Mouse (Mus musculus) spleen, adult 12 weeks (tissue): Measurements from ENCODE around the gene Cadps.
"Not testable (repeated sequence)": the region's sequence is repeated elsewhere in the genome, so short reads cannot be mapped to it uniquely, and the experiment has no call there.

Source experiments
- DNase-seq: peaks from one replicate; pipeline ENCODE4 v3.0.0; 2022; ENCODE audit warnings: low spot score

Cadps gene

GRCm38 (mm10) chr14:12591829-12592228 is 231.1 kb downstream of the Cadps start:
- DNase-seq, result no peak

DNA sequence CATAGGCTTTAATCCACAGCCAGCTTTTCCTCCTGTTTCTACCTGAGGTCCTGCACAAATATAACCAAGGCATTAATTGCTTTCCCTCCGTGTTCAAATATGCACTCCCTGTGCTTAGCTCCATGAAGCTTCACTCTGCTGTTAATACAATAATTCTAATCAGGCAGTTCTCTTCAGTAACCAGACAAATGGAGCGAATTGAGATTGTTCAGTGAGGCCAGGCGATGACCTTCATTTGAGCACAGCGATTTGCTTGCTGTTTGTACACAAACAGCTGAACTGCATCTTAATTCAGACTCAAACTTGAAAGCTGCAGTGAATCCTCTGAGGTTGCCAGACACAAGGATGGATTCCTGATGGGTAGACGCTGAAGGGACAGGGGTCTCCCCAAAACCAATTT is 239.3 kb downstream of the Cadps start:
- no peak for DNase-seq

GRCm38 (mm10) chr14:12581657-12582056 is 241.2 kb downstream of the Cadps start:
- DNase-seq, result no peak

- no peak for DNase-seq
Measured at GRCm38 (mm10) chr14:12580786-12581185, 242.1 kb downstream of the Cadps start.

- no peak for DNase-seq
Measured at GRCm38 (mm10) chr14:12578156-12578555, 244.7 kb downstream of the Cadps start.

DNA sequence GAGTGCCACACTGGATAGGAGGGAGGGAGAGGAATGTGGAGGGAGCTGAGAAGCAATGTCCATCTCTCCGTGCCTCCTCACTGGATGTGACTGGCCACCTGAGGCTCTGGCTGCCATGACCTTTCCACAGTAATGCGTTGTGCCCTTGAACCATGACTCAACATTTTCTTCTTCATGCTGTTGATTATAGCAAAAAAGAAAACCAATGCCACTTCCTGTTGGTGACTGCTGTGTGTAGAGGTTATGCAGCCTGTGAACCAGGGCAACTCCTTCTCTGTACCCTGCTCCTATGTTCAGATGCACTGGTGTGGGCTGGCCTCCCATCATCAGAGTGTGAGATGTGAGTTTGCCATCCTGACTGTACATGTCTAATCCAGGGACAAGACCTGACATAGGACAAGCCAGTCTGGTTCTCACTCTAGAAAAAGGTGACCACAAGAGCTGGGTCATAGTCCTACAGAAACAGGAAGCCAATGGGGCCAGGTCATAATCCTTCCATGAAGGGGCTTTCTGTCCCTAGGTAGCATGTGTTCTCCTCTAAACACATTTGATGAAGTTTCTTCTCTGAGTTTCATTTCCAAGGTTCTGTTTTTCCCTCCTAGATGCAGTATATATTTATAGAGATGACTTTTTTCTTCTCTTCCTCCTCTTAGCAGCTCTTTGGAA is 245.3 kb downstream of the Cadps start:
- no peak for DNase-seq

GRCm38 (mm10) chr14:12575105-12575504 is 247.8 kb downstream of the Cadps start:
- no peak for DNase-seq

GRCm38 (mm10) chr14:12574336-12574735 is 248.5 kb downstream of the Cadps start:
- DNase-seq, result no peak

DNA sequence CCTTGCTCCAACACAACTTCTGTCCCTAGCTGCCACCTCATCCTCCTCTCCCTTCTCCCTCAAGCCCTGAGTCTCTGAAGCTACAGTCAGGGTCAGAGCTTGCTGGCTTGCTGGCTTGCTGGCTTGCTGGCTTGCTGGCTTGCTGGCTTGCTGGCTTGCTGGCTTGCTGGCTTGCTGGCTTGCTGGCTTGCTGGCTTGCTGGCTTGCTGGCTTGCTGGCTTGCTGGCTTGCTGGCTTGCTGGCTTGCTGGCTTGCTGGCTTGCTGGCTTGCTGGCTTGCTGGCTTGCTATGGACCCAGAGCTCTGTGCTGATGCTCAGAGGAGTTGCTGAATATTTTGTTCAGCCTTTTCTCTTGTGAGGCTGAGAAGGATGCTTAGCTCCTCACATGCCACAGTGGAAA is 261.1 kb downstream of the Cadps start:
- not testable (repeated sequence) for DNase-seq

- DNase-seq, result no peak
Measured at GRCm38 (mm10) chr14:12560233-12560577, 262.7 kb downstream of the Cadps start.

GRCm38 (mm10) chr14:12559574-12560232 is 263.2 kb downstream of the Cadps start:
- DNase-seq, result no peak

DNA sequence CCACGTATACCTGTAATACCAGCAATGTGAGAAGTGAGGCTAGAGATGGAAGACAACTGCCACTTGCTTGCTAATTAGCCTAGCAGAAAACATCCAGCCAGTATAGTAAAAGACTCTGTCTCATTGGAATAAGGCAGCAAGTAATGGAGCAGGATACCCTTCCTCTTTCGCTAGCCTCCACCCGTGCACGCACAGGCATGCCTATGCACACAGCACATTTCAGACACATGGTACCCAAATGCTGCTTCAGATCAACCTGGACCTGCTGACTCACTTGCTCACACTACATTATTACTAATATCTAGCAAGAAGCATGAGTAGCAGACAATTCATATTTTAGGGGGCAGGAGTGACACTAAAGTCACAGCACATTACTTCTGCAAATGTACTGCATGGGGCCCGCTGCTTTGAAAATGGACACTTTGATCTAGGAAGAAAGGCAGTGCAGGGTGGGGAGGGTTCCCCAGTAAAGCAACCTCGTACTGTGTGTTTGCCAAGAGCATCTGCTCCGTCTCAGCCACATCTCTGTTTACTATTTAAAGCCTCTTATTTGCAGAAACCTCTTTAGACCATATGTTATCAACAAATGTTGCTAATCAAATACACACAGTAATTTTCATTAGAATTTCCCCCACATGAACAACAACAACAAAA is 263.8 kb downstream of the Cadps start:
- no peak for DNase-seq

DNA sequence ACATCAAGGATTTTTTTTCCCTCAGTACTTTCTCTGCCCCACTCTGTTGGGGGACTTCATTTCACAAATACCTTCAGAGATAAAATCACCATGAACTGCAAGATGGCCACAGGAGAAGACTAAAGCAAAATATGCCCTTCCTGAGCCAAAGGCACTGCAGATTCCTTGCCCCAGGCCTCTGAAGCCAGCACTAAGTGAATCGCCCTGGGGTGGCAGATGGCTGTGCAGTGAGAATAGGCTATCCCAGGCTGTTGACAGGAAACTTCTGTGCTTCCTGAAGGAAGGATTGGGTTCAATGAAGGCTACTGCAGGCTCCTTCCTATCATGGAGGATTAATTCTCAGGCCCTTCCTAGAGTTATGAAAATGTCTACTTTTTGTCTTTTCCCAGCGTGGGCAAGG is 268.4 kb downstream of the Cadps start:
- DNase-seq, result no peak

DNA sequence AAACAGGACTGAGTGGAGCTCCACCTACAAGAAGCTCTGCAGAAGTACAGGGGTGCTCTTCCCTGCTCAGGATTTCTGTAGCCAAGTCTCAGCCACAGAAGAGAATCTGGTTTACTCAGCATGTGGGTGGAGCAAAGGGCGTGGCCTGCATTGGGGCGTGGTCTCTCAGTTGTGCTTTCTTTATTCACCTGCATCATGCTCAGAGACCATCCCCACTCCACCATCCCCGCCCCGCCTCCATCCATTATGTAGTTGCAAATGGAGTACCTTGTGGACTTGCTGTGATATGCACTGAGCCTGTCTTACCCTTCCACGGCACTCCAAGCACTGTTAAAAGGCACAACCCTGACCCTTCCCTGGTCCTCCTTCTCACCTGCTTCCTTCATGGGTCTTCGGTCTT is 271.5 kb downstream of the Cadps start:
- no peak for DNase-seq

- DNase-seq, result no peak
Measured at GRCm38 (mm10) chr14:12550931-12551330, 271.9 kb downstream of the Cadps start.

DNA sequence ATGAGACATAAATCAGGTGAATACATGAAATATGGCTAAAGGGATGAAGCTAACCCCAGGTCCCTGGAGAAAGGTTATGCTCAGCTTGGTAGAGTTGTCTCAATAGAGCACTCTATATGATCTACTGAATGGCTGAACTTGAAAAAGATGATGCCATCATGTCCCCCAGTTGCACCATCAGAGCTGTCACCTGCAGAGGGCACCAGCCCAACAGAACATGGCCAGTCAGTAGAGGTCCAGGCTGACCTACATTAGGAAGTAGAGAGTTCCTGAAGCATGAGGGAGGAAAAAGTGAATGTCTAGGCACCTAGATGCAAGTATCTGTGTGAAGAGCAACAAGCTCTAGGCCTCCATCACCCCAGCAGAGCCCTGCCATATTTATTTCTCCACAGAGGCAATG is 273.6 kb downstream of the Cadps start:
- no peak for DNase-seq

DNA sequence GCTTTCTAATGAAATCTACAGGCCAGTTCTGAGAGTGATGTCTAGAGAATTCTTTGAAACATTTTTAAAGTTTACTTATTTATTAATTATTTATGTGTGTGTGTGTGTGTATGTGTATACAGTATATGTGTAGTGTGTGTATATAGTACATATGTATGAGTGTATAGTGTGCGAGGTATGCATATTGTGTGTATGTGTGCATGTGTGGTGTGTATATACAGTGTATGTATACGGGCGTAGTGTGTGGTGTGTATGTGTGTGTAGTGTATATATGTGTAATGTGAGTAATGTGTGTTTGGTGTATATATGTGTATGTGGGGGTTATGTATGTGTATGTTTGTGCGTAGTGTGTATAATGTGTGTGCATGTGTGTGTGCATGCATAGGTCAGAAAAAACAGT is 275.4 kb downstream of the Cadps start:
- no peak for DNase-seq

DNA sequence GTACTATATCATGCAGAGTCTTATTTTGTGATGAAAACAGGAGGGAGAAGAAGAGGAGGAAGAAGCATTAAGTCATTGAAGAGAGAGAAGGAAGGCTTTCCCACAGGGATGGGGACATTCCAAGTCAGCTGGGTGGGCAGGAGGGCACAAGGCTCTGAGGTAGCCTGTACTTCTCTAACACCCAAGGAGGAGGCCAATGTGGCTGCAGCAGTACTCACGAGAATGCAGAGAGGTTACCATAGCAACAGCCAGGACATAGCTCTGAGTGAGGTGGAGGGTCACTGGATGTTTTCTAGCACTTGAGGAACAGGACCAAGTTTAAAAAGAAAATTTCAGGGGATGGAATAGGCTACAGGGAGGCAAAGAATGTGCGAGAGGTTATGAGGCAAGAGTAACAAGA is 281.1 kb downstream of the Cadps start:
- DNase-seq, result no peak

DNA sequence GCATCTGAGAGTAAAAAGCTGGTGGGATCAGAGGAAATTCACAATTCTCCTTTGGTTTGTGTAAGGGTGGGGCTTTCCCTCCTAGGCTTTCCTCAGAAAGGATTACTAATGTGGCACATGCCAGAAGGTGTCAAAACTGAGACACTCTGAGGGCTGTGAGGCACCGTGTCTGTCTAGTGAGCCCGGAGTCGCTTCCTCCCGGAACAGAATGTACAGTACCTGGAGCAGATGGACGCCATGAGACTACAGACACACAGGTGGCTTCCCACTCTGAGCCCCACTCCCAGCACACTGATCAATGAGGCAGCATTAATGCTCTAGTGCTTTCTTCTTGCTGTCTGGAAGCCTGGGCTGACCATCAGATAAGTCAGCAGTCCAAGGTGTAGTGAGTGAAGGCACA is 283.8 kb downstream of the Cadps start:
- no peak for DNase-seq

- no peak for DNase-seq
Measured at GRCm38 (mm10) chr14:12531101-12531500, 291.8 kb downstream of the Cadps start.

- DNase-seq, result no peak
Measured at GRCm38 (mm10) chr14:12530554-12530953, 292.3 kb downstream of the Cadps start.

GRCm38 (mm10) chr14:12529961-12530542 is 292.8 kb downstream of the Cadps start:
- no peak for DNase-seq

GRCm38 (mm10) chr14:12527296-12527695 is 295.6 kb downstream of the Cadps start:
- no peak for DNase-seq
